Mouse (Mus musculus) G1E (cell line): ENCODE measurements at regions not wholly inside any gene's neighbourhood (a gene's known extent, or its start where the extent isn't known, plus 50 kb on each side); places are given as distances from the start of the nearest gene placed in this dataset.

ENCODE experiments used
- CTCF ChIP-seq: IDR thresholded peaks from 2 replicates; pipeline ENCODE4 v1.5.1; 2012; ENCODE audit warnings: low read depth, low read length, inconsistent platforms, mixed read lengths
- GATA1 ChIP-seq: IDR thresholded peaks from 2 replicates; pipeline ENCODE4 v1.6.1; 2012; ENCODE audit warnings: borderline replicate concordance, low read length, inconsistent platforms, mixed read lengths
- GATA2 ChIP-seq: IDR thresholded peaks from 2 replicates; pipeline ENCODE4 v1.6.1; 2012; ENCODE audit warnings: low read depth, low read length, inconsistent platforms, borderline replicate concordance
- POLR2AphosphoS5 ChIP-seq: IDR thresholded peaks from 2 replicates; pipeline ENCODE4 v1.6.1; 2012; ENCODE audit warnings: low read depth, low read length, inconsistent platforms; ENCODE audit not compliant: insufficient replicate concordance

DNA sequence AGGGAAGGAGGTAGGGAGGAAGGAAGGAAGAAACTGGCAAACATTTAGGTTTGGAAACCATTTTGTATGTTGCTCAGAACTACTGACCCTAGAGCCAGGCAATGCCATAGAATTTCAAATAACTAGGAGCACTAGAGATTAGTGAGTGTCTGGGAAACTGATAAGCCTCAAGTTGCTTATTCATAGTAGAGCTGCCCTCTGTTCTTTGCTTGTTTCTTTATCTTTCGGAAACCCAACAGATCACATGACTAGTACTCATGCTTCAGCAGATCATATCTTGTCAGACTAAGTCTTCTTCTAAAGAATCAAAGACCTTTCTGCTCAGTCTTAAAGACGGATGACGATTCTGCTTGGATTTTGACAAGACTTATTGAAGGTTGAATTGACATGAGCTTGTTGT, 630.5 kb upstream of the Chrm3 start:
- no peak for TF ChIP-seq CTCF
- no peak for TF ChIP-seq GATA2
- TF ChIP-seq POLR2AphosphoS5, result no peak
- TF ChIP-seq GATA1, result no peak
